Comparison of ENCODE assay signal across 8 mouse cellular contexts in genomic region chr11:116814884-116815415, GRCm38 (mm10). TPM values are rescaled to one million over a fixed set of nuclear protein-coding genes. Genes with fewer than 3 reads are reported as not detected.
DNase-seq lines count a peak whose midpoint lies in the region; ATAC-seq and TF ChIP-seq lines count a peak whose summit lies in the region.

No protein-coding gene starts in this region.

- no peak for TF ChIP-seq CTCF in heart, adult 2 months (IDR thresholded peaks at IDR 0.05)
- TF ChIP-seq CTCF in E14TG2a.4 (conservative IDR thresholded peaks at IDR 0.05; ENCODE audit: low read length): no peak

- H3K9me3 ChIP-seq in E14TG2a.4 (ENCODE audit: low read length): no peaks in the 10 kb centered on the region
- H3K9me3 ChIP-seq in forebrain, embryonic 15.5 days: no peaks in the 10 kb centered on the region
- H3K9me3 ChIP-seq in liver, embryonic 13.5 days (replicated peaks): no peaks in the 10 kb centered on the region

- TF ChIP-seq POLR2A in heart, adult 2 months (IDR thresholded peaks at IDR 0.05; ENCODE audit: insufficient read depth, low read depth, low read length): no peak

- no peaks in the 10 kb centered on the region for H3K36me3 ChIP-seq in heart, adult 2 months (ENCODE audit: control insufficient read depth, insufficient read depth, low read length)
- H3K36me3 ChIP-seq in E14TG2a.4 (ENCODE audit: insufficient read depth, low read length): no peaks in the 10 kb centered on the region
- H3K36me3 ChIP-seq in forebrain, embryonic 15.5 days: no peaks in the 10 kb centered on the region
- H3K36me3 ChIP-seq in liver, embryonic 13.5 days: no peaks in the 10 kb centered on the region

- no peak overlapping the region for H3K4me2 ChIP-seq in forebrain, embryonic 15.5 days (replicated peaks)
- no peak overlapping the region for H3K4me2 ChIP-seq in liver, embryonic 13.5 days

- no peaks in the 10 kb centered on the region; the same call in 1 of the 2 replicates for H3K79me2 ChIP-seq in heart, adult 2 months (replicated peaks; ENCODE audit: control insufficient read depth, insufficient read depth, low read length)

- TF ChIP-seq EP300 in heart, adult 2 months (IDR thresholded peaks at IDR 0.05; ENCODE audit: insufficient read depth, low read depth, low read length): 0 out of 2 replicates have a peak, but pooled peaks have one; percentile 5

- no peak overlapping the region for H3K4me3 ChIP-seq in heart, adult 2 months
- peak overlapping the region; percentile 57 for H3K4me3 ChIP-seq in E14TG2a.4 (replicated peaks; ENCODE audit: low read length)
- no peak overlapping the region for H3K4me3 ChIP-seq in forebrain, embryonic 15.5 days
- no peak overlapping the region for H3K4me3 ChIP-seq in liver, embryonic 13.5 days (replicated peaks)

- WGBS in heart, adult 2 months: 38% methylated on average over 7 of the region's 7 CpGs
- WGBS in forebrain, embryonic 15.5 days: 28% methylated on average over 7 of the region's 7 CpGs
- 44% methylated on average over 7 of the region's 7 CpGs for WGBS in liver, embryonic 13.5 days (ENCODE audit: insufficient replicate concordance)

- H3K9ac ChIP-seq in heart, adult 2 months (ENCODE audit: low read depth, low read length): peak overlapping the region; percentile 47
- no peak overlapping the region for H3K9ac ChIP-seq in forebrain, embryonic 15.5 days (replicated peaks)
- no peak overlapping the region for H3K9ac ChIP-seq in liver, embryonic 13.5 days

- ATAC-seq in forebrain, embryonic 15.5 days (replicated peaks): no peak
- no peak for ATAC-seq in liver, embryonic 13.5 days (ENCODE audit: low read depth)

- peaks cover 30% of the 10 kb centered on the region for H3K4me1 ChIP-seq in heart, adult 2 months (ENCODE audit: control insufficient read depth, insufficient read depth, low read length)
- peaks cover 71% of the 10 kb centered on the region for H3K4me1 ChIP-seq in E14TG2a.4 (replicated peaks; ENCODE audit: low read depth, low read length)
- peaks cover 50% of the 10 kb centered on the region for H3K4me1 ChIP-seq in forebrain, embryonic 15.5 days
- peaks cover 22% of the 10 kb centered on the region for H3K4me1 ChIP-seq in liver, embryonic 13.5 days (replicated peaks)

- intact Hi-C loops in heart, adult 2 months (cut with DNase I): loop anchor here (10.0 kb wide), 1 partner anchor 320 kb away; the partner anchor contains the start of gene Prpsap1
- intact Hi-C loops in left cerebral cortex, postnatal 10 days (cut with DNase I): loop anchor here (10.0 kb wide), 1 partner anchor 320 kb away; the partner anchor contains the start of gene Prpsap1

- DNase-seq in heart, adult 2 months: no peak
- DNase-seq in heart, adult 18-20 months: no peak
- DNase-seq in liver, embryonic 13.5 days: no peak
- DNase-seq in right cerebral cortex, postnatal 36 days (ENCODE audit: low spot score in 2 of 2): no peak
- DNase-seq in ovary, postnatal 10 days (ENCODE audit: low spot score): no peak
- no peak for DNase-seq in left cerebral cortex, postnatal 10 days (ENCODE audit: extremely low spot score in 1 of 2, low spot score in 2 of 2)

- H3K27me3 ChIP-seq in heart, adult 2 months (ENCODE audit: control insufficient read depth, insufficient read depth, low read length): no peaks in the 10 kb centered on the region
- peaks cover 13% of the 10 kb centered on the region for H3K27me3 ChIP-seq in E14TG2a.4 (ENCODE audit: insufficient read depth, low read length)
- H3K27me3 ChIP-seq in forebrain, embryonic 15.5 days: no peaks in the 10 kb centered on the region
- peaks cover 5% of the 10 kb centered on the region; the same call in 1 of the 2 replicates for H3K27me3 ChIP-seq in liver, embryonic 13.5 days

- H3K27ac ChIP-seq in heart, adult 2 months: peak overlapping the region; percentile 91
- H3K27ac ChIP-seq in forebrain, embryonic 15.5 days (replicated peaks): peak overlapping the region; percentile 51
- H3K27ac ChIP-seq in liver, embryonic 13.5 days: peak overlapping the region; percentile 23; the same call in 1 of the 2 replicates

RNA-seq across cellular contexts. Expression of gene Mxra7, which starts 12.9 kb away (rescaled TPM):
- total RNA-seq in heart, adult 2 months (2021): 10 to 100 TPM; 15.1 to 19.4 TPM
- 10.4 and 15.6 TPM in 2 replicates for polyA plus RNA-seq in heart, adult 2 months (2012; rRNA removed)
- total RNA-seq in heart, adult 18-20 months (2021): 10 to 100 TPM; 14.8 to 18.7 TPM
- polyA plus RNA-seq in forebrain, embryonic 15.5 days (2015; fragmentation: Nextera tagmentation; extraction: Ambion mirVana): 7.6 and 10.7 TPM in 2 replicates
- 2.0 and 2.5 TPM in 2 replicates for polyA plus RNA-seq in liver, embryonic 13.5 days (2015; fragmentation: Nextera tagmentation; extraction: Ambion mirVana)
- total RNA-seq in left cerebral cortex, postnatal 10 days (2021): 10 to 100 TPM; 13.2 to 15.0 TPM

RNA-seq across cellular contexts. Expression of gene Mettl23, which starts 28.1 kb away (rescaled TPM):
- total RNA-seq in heart, adult 2 months (2021): 10 to 100 TPM; 38.3 to 40.5 TPM
- 34.3 and 59.4 TPM in 2 replicates for polyA plus RNA-seq in heart, adult 2 months (2012; rRNA removed)
- total RNA-seq in heart, adult 18-20 months (2021): 10 to 100 TPM; 38.3 to 46.4 TPM
- polyA plus RNA-seq in forebrain, embryonic 15.5 days (2015; fragmentation: Nextera tagmentation; extraction: Ambion mirVana): 81.9 and 87.5 TPM in 2 replicates
- polyA plus RNA-seq in liver, embryonic 13.5 days (2015; fragmentation: Nextera tagmentation; extraction: Ambion mirVana): 44.2 and 47.0 TPM in 2 replicates
- 10 to 100 TPM; 26.7 to 29.4 TPM for total RNA-seq in left cerebral cortex, postnatal 10 days (2021)

RNA-seq across cellular contexts. Expression of gene Jmjd6, which starts 28.3 kb away (rescaled TPM):
- total RNA-seq in heart, adult 2 months (2021): 10 to 100 TPM; 34.1 to 37.4 TPM
- polyA plus RNA-seq in heart, adult 2 months (2012; rRNA removed): 14.6 and 20.9 TPM in 2 replicates
- 10 to 100 TPM; 37.5 to 42.3 TPM for total RNA-seq in heart, adult 18-20 months (2021)
- 76.7 and 78.5 TPM in 2 replicates for polyA plus RNA-seq in forebrain, embryonic 15.5 days (2015; fragmentation: Nextera tagmentation; extraction: Ambion mirVana)
- 38.1 and 40.1 TPM in 2 replicates for polyA plus RNA-seq in liver, embryonic 13.5 days (2015; fragmentation: Nextera tagmentation; extraction: Ambion mirVana)
- total RNA-seq in left cerebral cortex, postnatal 10 days (2021): 10 to 100 TPM; 27.7 to 29.3 TPM

RNA-seq across cellular contexts. Expression of gene Mfsd11, which starts 37.3 kb away (rescaled TPM):
- 10 to 100 TPM; 29.9 to 33.5 TPM for total RNA-seq in heart, adult 2 months (2021)
- polyA plus RNA-seq in heart, adult 2 months (2012; rRNA removed): 23.8 and 27.9 TPM in 2 replicates
- 10 to 100 TPM; 30.7 to 33.7 TPM for total RNA-seq in heart, adult 18-20 months (2021)
- 49.8 and 54.9 TPM in 2 replicates for polyA plus RNA-seq in forebrain, embryonic 15.5 days (2015; fragmentation: Nextera tagmentation; extraction: Ambion mirVana)
- polyA plus RNA-seq in liver, embryonic 13.5 days (2015; fragmentation: Nextera tagmentation; extraction: Ambion mirVana): 10.4 and 11.8 TPM in 2 replicates
- 10 to 100 TPM; 39.8 to 49.4 TPM for total RNA-seq in left cerebral cortex, postnatal 10 days (2021)

RNA-seq across cellular contexts. Expression of gene Srsf2, which starts 37.9 kb away (rescaled TPM):
- 100 to 1,000 TPM in 1 of 2 experiments, 10 to 100 TPM in 1; 91.4 to 104 TPM for total RNA-seq in heart, adult 2 months (2021)
- polyA plus RNA-seq in heart, adult 2 months (2012; rRNA removed): 158 and 165 TPM in 2 replicates
- 100 to 1,000 TPM in 1 of 2 experiments, 10 to 100 TPM in 1; 89.2 to 109 TPM for total RNA-seq in heart, adult 18-20 months (2021)
- 637 and 680 TPM in 2 replicates for polyA plus RNA-seq in forebrain, embryonic 15.5 days (2015; fragmentation: Nextera tagmentation; extraction: Ambion mirVana)
- 543 and 573 TPM in 2 replicates for polyA plus RNA-seq in liver, embryonic 13.5 days (2015; fragmentation: Nextera tagmentation; extraction: Ambion mirVana)
- total RNA-seq in left cerebral cortex, postnatal 10 days (2021): 100 to 1,000 TPM; 196 to 199 TPM

Comparison
In these comparisons a context has a peak if more than half of its experiments do, and no peak if none do; other contexts are left out.
1. H3K27ac ChIP-seq: peak in every context shown above with its lines; median percentile 91 in heart, adult 2 months; 51 in forebrain, embryonic 15.5 days; 23 in liver, embryonic 13.5 days.